Mouse (Mus musculus) spleen, adult 2 months (tissue): ENCODE results near the gene Ssh2. TPM values are rescaled to one million over a fixed set of nuclear protein-coding genes. Genes with fewer than 3 reads are reported as not detected.

Experiments
- DNase-seq, 2 experiments: peaks; one replicate each; pipeline versions ENCODE4 v3.0.0 to v3.0.0-alpha.2; 2012 to 2021; ENCODE audit warnings: low spot score in 2 of 2, low read depth in 1 of 2
- H3K27ac ChIP-seq: fragments of 200-500 bp; 2 replicates; pipeline ENCODE4 v1.5.1; 2012; ENCODE audit warnings: low read length, inconsistent platforms; ENCODE audit not compliant: insufficient read depth
- H3K27me3 ChIP-seq: fragments of 200-500 bp; 2 replicates; pipeline ENCODE4 v1.6.1; 2012; ENCODE audit warnings: mild to moderate bottlenecking, moderate library complexity, low read length, inconsistent platforms; ENCODE audit not compliant: control insufficient read depth, insufficient read depth
- H3K36me3 ChIP-seq: fragments of 200-500 bp; 2 replicates; pipeline ENCODE4 v1.6.1; 2012; ENCODE audit warnings: mild to moderate bottlenecking, low read length, inconsistent platforms; ENCODE audit not compliant: control insufficient read depth, insufficient read depth
- H3K4me1 ChIP-seq: fragments of 200-500 bp; 2 replicates; pipeline ENCODE4 v1.6.1; 2011; ENCODE audit warnings: inconsistent platforms; ENCODE audit not compliant: control insufficient read depth, insufficient read depth, insufficient read length
- H3K4me3 ChIP-seq: fragments of 200-500 bp; 2 replicates; pipeline ENCODE4 v1.5.1; 2011; ENCODE audit warnings: mild to moderate bottlenecking, inconsistent platforms; ENCODE audit not compliant: insufficient read depth, insufficient read length; ENCODE audit errors: extremely low read depth
- CTCF ChIP-seq: fragments of 200-500 bp; IDR thresholded peaks from 2 replicates; pipeline ENCODE4 v1.5.1; 2011; ENCODE audit warnings: mild to moderate bottlenecking, inconsistent platforms; ENCODE audit not compliant: insufficient read depth, insufficient read length, insufficient replicate concordance; ENCODE audit errors: extremely low read depth
- POLR2A ChIP-seq: fragments of 200-500 bp; IDR thresholded peaks from 2 replicates; pipeline ENCODE4 v1.6.1; 2011; ENCODE audit warnings: low read depth, low read length, inconsistent platforms
- WGBS: fragments of 180-500 bp; shearing (Covaris S2); methylation state at CpG from one replicate; pipeline ENCODE4 v1.1.7; 2018; 5-methylcytosine and 5-hydroxymethylcytosine counted together
- polyA plus RNA-seq: library from polyadenylated mRNA; depleted of rRNA; stranded (reverse); fragments of >200 nt; gene quantifications from 2 replicates; pipeline ENCODE4 v1.2.3, GENCODE M21; 2012

Ssh2 gene
- polyA plus RNA-seq, 1 experiment: 21.2 TPM

- 8% methylated on average over 6 of the region's 6 CpGs for WGBS
- Histone ChIP-seq H3K4me1 (no peaks in the 10 kb centered on the region; the same call in 1 of the 2 replicates), H3K36me3 (no peaks in the 10 kb centered on the region; the same call in 1 of the 2 replicates), H3K27me3 (peaks cover 13% of the 10 kb centered on the region), H3K4me3 (peak overlapping the region; percentile 49; the same call in 1 of the 2 replicates), H3K27ac (no peak overlapping the region)
- no peak for DNase-seq
- TF ChIP-seq POLR2A (no peak), CTCF (no peak)
Observed at GRCm38 (mm10) chr11:77461856-77462255, 245.8 kb downstream of the Ssh2 start.

- no peak for TF ChIP-seq CTCF
- peak within 1 kb of the TSS; percentile 49 for H3K4me3 ChIP-seq
- H3K36me3 ChIP-seq: no peaks in the 10 kb centered on the region; the same call in 1 of the 2 replicates
- H3K27me3 ChIP-seq: peaks cover 13% of the 10 kb centered on the region
- WGBS: 1% methylated on average over 72 of the region's 73 CpGs
- H3K27ac ChIP-seq: no peak within 1 kb of the TSS
- DNase-seq: peak in 1 of 2 experiments; percentile 50
- H3K4me1 ChIP-seq: peaks cover 4% of the 10 kb centered on the region
Observed at GRCm38 (mm10) chr11:77462283-77463100, 246.4 kb downstream of the Ssh2 start, which contains the start of gene Coro6. TSS of gene Coro6 (plus strand) at chr11:77462411.

- TF ChIP-seq POLR2A (no peak), CTCF (no peak)
- no peak overlapping the region for H3K27ac ChIP-seq
- peaks cover 7% of the 10 kb centered on the region for H3K4me1 ChIP-seq
- H3K27me3 ChIP-seq: peaks cover 13% of the 10 kb centered on the region
- whole genome bisulfite sequencing: 42% methylated on average over 8 of the region's 8 CpGs
- no peaks in the 10 kb centered on the region for H3K36me3 ChIP-seq
- no peak for DNase-seq
- H3K4me3 ChIP-seq: peak overlapping the region; percentile 49; the same call in 1 of the 2 replicates
Observed at GRCm38 (mm10) chr11:77463101-77463445, 247.0 kb downstream of the Ssh2 start.

GRCm38 (mm10) chr11:77463786-77464185 is 247.7 kb downstream of the Ssh2 start:
- no peak for DNase-seq
- peaks cover 7% of the 10 kb centered on the region for H3K4me1 ChIP-seq
- WGBS: 85% methylated on average over 10 of the region's 10 CpGs
- peaks cover 13% of the 10 kb centered on the region for H3K27me3 ChIP-seq
- no peak overlapping the region for H3K4me3 ChIP-seq
- TF ChIP-seq CTCF (no peak), POLR2A (no peak)
- H3K27ac ChIP-seq: no peak overlapping the region
- no peaks in the 10 kb centered on the region for H3K36me3 ChIP-seq

- Histone ChIP-seq H3K36me3 (no peaks in the 10 kb centered on the region), H3K27me3 (peaks cover 13% of the 10 kb centered on the region), H3K27ac (no peak overlapping the region), H3K4me1 (peaks cover 7% of the 10 kb centered on the region), H3K4me3 (no peak overlapping the region)
- 79% methylated on average over 4 of the region's 4 CpGs for WGBS
- no peak for TF ChIP-seq POLR2A
- DNase-seq: no peak
Observed at GRCm38 (mm10) chr11:77464684-77465083, 248.6 kb downstream of the Ssh2 start.

GRCm38 (mm10) chr11:77465111-77465510 is 249.0 kb downstream of the Ssh2 start:
- Histone ChIP-seq H3K4me3 (no peak overlapping the region), H3K27ac (no peak overlapping the region), H3K36me3 (no peaks in the 10 kb centered on the region), H3K4me1 (peaks cover 7% of the 10 kb centered on the region), H3K27me3 (peaks cover 13% of the 10 kb centered on the region)
- TF ChIP-seq POLR2A (no peak), CTCF (no peak)
- WGBS: 85% methylated on average over 3 of the region's 3 CpGs
- no peak for DNase-seq

- Histone ChIP-seq H3K27me3 (peaks cover 13% of the 10 kb centered on the region), H3K4me1 (peaks cover 7% of the 10 kb centered on the region), H3K36me3 (no peaks in the 10 kb centered on the region), H3K4me3 (no peak overlapping the region), H3K27ac (no peak overlapping the region)
- TF ChIP-seq CTCF: no peak
- no peak for TF ChIP-seq POLR2A
- DNase-seq: no peak
- 58% methylated on average over 9 of the region's 9 CpGs for WGBS
Observed at GRCm38 (mm10) chr11:77466544-77466943, 250.5 kb downstream of the Ssh2 start.
